In the genomic region with DNA sequence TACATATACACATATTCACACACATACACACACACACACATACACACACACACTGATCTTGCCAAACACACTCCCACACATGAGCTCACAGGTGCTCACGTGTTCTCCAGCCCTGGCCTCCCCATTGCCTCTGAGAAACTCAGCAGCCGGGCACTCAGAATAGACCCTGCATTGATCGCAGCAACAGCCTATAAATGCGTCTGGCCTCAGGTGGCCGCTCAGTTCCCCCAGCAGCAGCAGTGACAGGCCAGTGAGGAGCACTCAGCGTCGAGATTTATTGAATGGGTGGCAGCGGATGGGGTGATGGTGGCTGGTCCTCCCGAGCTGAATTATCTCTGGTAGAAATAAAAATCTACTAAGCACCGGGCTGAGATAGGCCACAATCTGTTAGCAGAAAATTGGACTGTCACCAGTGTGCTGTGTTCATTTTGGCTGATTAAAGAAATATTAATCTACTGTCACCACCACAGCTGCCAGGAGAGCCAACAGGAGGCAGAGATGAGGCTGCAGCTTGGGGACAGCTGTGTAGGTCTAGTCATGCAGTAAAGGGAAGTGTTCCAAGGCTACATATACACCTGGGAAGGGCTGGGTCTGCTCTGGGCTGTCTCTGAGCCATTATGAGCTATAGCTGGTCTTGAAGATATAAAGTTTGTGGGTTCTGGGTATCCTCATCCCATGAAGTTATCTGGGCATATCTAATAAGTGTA, we compare ENCODE assay signal across 14 mouse cellular contexts.
"Had no signal": no experiment of that assay in that cellular context is flagged by ENCODE, and none has a peak within 500 bp of the region (broad histone marks: within the 10 kb centered on the region; RNA-seq: fewer than 3 reads in every experiment).

No protein-coding gene starts in this region.

- H3K4me3 ChIP-seq: kidney, embryonic 15.5 days; limb, embryonic 15.5 days; liver, embryonic 12.5 days; midbrain, embryonic 12.5 days had no signal

- H3K27ac ChIP-seq: kidney, embryonic 15.5 days; limb, embryonic 15.5 days; liver, embryonic 12.5 days; midbrain, embryonic 12.5 days had no signal

- H3K4me1 ChIP-seq: kidney, embryonic 15.5 days; liver, embryonic 12.5 days had no signal

- H3K9me3 ChIP-seq: kidney, embryonic 15.5 days; limb, embryonic 15.5 days; liver, embryonic 12.5 days; midbrain, embryonic 12.5 days had no signal

- H3K4me2 ChIP-seq: kidney, embryonic 15.5 days; limb, embryonic 15.5 days; liver, embryonic 12.5 days; lung, embryonic 14.5 days; midbrain, embryonic 12.5 days had no signal

- ATAC-seq: intestine, embryonic 16.5 days; liver, embryonic 12.5 days; midbrain, embryonic 16.5 days had no signal

- H3K36me3 ChIP-seq: kidney, embryonic 15.5 days; limb, embryonic 15.5 days; liver, embryonic 12.5 days; midbrain, embryonic 12.5 days had no signal

- H3K9ac ChIP-seq: kidney, embryonic 15.5 days; limb, embryonic 15.5 days; liver, embryonic 12.5 days; lung, embryonic 14.5 days; midbrain, embryonic 12.5 days had no signal

- DNase-seq: kidney, adult 2 months; kidney, postnatal 14 days; left cerebral cortex, postnatal 4 days; lung, embryonic 14.5 days; lung, postnatal 10 days; lung, postnatal 4 days; thymus, adult 18-20 months; thymus, postnatal 25 days had no signal
